12 mouse cellular contexts compared by ENCODE assay signal in the genomic region with DNA sequence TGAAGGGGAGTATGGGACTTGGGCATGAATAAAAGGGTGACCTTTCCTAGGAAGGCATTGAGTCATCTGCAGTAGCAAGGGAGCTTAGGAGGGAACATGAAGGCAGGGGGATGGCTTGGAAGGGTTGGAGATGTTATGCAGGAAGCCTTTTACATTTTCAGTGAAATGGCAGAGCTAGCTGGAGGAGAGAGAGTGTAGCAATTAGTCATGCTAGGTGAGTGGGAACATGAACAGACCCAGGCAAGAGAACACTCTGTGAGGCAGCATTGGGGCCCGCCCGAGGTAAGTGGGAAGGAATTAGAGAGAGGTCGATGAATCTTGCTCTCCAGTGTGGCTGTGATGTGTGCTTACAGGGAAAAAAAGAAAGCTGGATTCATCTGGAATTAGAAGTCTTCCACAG.
"Had no signal": no experiment of that assay in that cellular context is flagged by ENCODE, and none has a peak within 500 bp of the region (broad histone marks: within the 10 kb centered on the region; RNA-seq: fewer than 3 reads in every experiment).

No protein-coding gene starts in this region.

- H3K9me3 ChIP-seq: limb, embryonic 13.5 days; midbrain, embryonic 12.5 days; stomach, embryonic 15.5 days had no signal

- H3K36me3 ChIP-seq: midbrain, embryonic 12.5 days; stomach, embryonic 15.5 days had no signal

- H3K4me3 ChIP-seq: limb, embryonic 13.5 days; midbrain, embryonic 12.5 days; stomach, embryonic 15.5 days had no signal

- H3K9ac ChIP-seq: limb, embryonic 13.5 days; liver, embryonic 14.5 days; midbrain, embryonic 12.5 days; stomach, embryonic 15.5 days had no signal

- ATAC-seq: intestine, postnatal 0 days had no signal

- H3K27me3 ChIP-seq: limb, embryonic 13.5 days; midbrain, embryonic 12.5 days; stomach, embryonic 15.5 days had no signal

- H3K4me2 ChIP-seq: limb, embryonic 13.5 days; midbrain, embryonic 12.5 days; stomach, embryonic 15.5 days had no signal

- DNase-seq: kidney, adult 8-10 months; kidney, postnatal 25 days; lung, adult 18-20 months; right cerebral cortex, postnatal 4 days; spleen, adult 18-20 months; thymus, adult 18-20 months; thymus, postnatal 14 days had no signal

- H3K27ac ChIP-seq: limb, embryonic 13.5 days; liver, embryonic 14.5 days; midbrain, embryonic 12.5 days; stomach, embryonic 15.5 days had no signal
